Mouse (Mus musculus): Measurements from ENCODE around the gene Map3k6. TPM values are rescaled to one million over a fixed set of nuclear protein-coding genes. Genes with fewer than 3 reads are reported as not detected.

Map3k6 gene
- polyA plus RNA-seq (2017; shearing (Covaris generic)) = under 1 TPM in 1 of 2 experiments, not detected in 1; 0.42 TPM

GRCm38 (mm10) chr4:133240490-133240921 lies at the start of gene Map3k6:
Gene Map3k6, plus strand, starts transcription at chr4:133240818.
- ATAC-seq = no peak

- ATAC-seq = no peak
Observed at GRCm38 (mm10) chr4:133194482-133194881, 46.1 kb upstream of the Map3k6 start.

- no peak for ATAC-seq
Observed at GRCm38 (mm10) chr4:133195014-133195413, 45.6 kb upstream of the Map3k6 start.

GRCm38 (mm10) chr4:133196136-133196535 lies 44.5 kb upstream of the Map3k6 start:
- ATAC-seq = no peak

- no peak for ATAC-seq
Observed at GRCm38 (mm10) chr4:133196852-133197251, 43.8 kb upstream of the Map3k6 start.

GRCm38 (mm10) chr4:133197355-133197754 lies 43.3 kb upstream of the Map3k6 start:
- no peak for ATAC-seq

- no peak for ATAC-seq
Observed at GRCm38 (mm10) chr4:133197801-133198286, 42.8 kb upstream of the Map3k6 start.

- no peak for ATAC-seq
Observed at GRCm38 (mm10) chr4:133198337-133199180, 42.1 kb upstream of the Map3k6 start.

- ATAC-seq = no peak
Observed at GRCm38 (mm10) chr4:133199743-133200142, 40.9 kb upstream of the Map3k6 start.

- ATAC-seq = no peak
Observed at GRCm38 (mm10) chr4:133200343-133200742, 40.3 kb upstream of the Map3k6 start.

GRCm38 (mm10) chr4:133201006-133201771 lies 39.4 kb upstream of the Map3k6 start:
- ATAC-seq = peak; percentile 61

GRCm38 (mm10) chr4:133202254-133202653 lies 38.4 kb upstream of the Map3k6 start:
- no peak for ATAC-seq

GRCm38 (mm10) chr4:133203591-133203990 lies 37.0 kb upstream of the Map3k6 start:
- ATAC-seq = no peak

GRCm38 (mm10) chr4:133204379-133204778 lies 36.2 kb upstream of the Map3k6 start:
- ATAC-seq = no peak

GRCm38 (mm10) chr4:133209366-133209765 lies 31.3 kb upstream of the Map3k6 start:
- no peak for ATAC-seq

GRCm38 (mm10) chr4:133210023-133210787 lies 30.4 kb upstream of the Map3k6 start:
- ATAC-seq = no peak

- ATAC-seq = no peak
Observed at GRCm38 (mm10) chr4:133210788-133211390, 29.7 kb upstream of the Map3k6 start.

- ATAC-seq = no peak
Observed at GRCm38 (mm10) chr4:133211751-133212561, 28.7 kb upstream of the Map3k6 start, which contains the start of the genes Cd164l2 and Gpr3. Gene Cd164l2, plus strand, starts transcription at chr4:133212131. Gene Gpr3, minus strand, starts transcription at chr4:133212536.

- peak; percentile 77 for ATAC-seq
Observed at GRCm38 (mm10) chr4:133212562-133213267, 27.9 kb upstream of the Map3k6 start.

- no peak for ATAC-seq
Observed at GRCm38 (mm10) chr4:133213268-133213590, 27.4 kb upstream of the Map3k6 start.

- no peak for ATAC-seq
Observed at GRCm38 (mm10) chr4:133213661-133214060, 27.0 kb upstream of the Map3k6 start.

All from activated CD4-positive, CD25-positive, alpha-beta regulatory T cell, adult 4 months (primary cell).